Mouse (Mus musculus): ENCODE data around the gene Hist1h2bk.
A peak's percentile ranks its signal among the peaks of the same experiment; 100 is the strongest.

- TF ChIP-seq POLR2A (IDR thresholded peaks at IDR 0.05; ENCODE audit: control insufficient read depth, extremely low read depth, insufficient read depth, low read length, poor library complexity) (no peak), CTCF (IDR thresholded peaks at IDR 0.05; ENCODE audit: borderline replicate concordance, control insufficient read depth, extremely low read depth, insufficient read depth, low read length, poor library complexity) (0 out of 2 replicates have a peak, but pooled peaks have one; percentile 21)
These were observed 29.9 kb upstream of the Hist1h2bk start for GRCm38 (mm10) chr13:22005605-22006333.
